Mouse (Mus musculus) T-helper 1 cell (primary cell): ENCODE measurements around the gene Pih1d3.

Source experiments
- in situ Hi-C: fragments of 300-600 bp; cut with MboI, MseI; formaldehyde crosslinking; loops from one replicate; pipeline ENCODE4 v1.15.1; 2025; ENCODE audit warnings: high pct_unique_total_duplicates

Gene Pih1d3

GRCm38 (mm10) chr1:31222564-31222963 is at the start of gene Pih1d3, which contains the start of gene 4931428L18Rik:
TSS of gene Pih1d3 (plus strand) at chr1:31222838.
TSS of gene 4931428L18Rik (minus strand) at chr1:31222684.
- in situ Hi-C loops, result no loop called here

GRCm38 (mm10) chr1:31175401-31175800 is 47.2 kb upstream of the Pih1d3 start:
- in situ Hi-C loops, result no loop called here

- in situ Hi-C loops, result no loop called here
Measured at GRCm38 (mm10) chr1:31176101-31176500, 46.5 kb upstream of the Pih1d3 start, which contains the start of gene Lgsn. TSS of gene Lgsn (plus strand) at chr1:31176401.

GRCm38 (mm10) chr1:31178264-31178663 is 44.4 kb upstream of the Pih1d3 start:
- in situ Hi-C loops, result no loop called here

GRCm38 (mm10) chr1:31190237-31190866 is 32.3 kb upstream of the Pih1d3 start:
- in situ Hi-C loops, result no loop called here

- in situ Hi-C loops, result no loop called here
Measured at GRCm38 (mm10) chr1:31195633-31196032, 27.0 kb upstream of the Pih1d3 start.

GRCm38 (mm10) chr1:31196959-31197358 is 25.7 kb upstream of the Pih1d3 start:
- in situ Hi-C loops, result no loop called here

GRCm38 (mm10) chr1:31203771-31204170 is 18.9 kb upstream of the Pih1d3 start:
- in situ Hi-C loops, result no loop called here

- in situ Hi-C loops, result no loop called here
Measured at GRCm38 (mm10) chr1:31205346-31205745, 17.3 kb upstream of the Pih1d3 start.

- in situ Hi-C loops, result no loop called here
Measured at GRCm38 (mm10) chr1:31205770-31206169, 16.9 kb upstream of the Pih1d3 start.

GRCm38 (mm10) chr1:31210144-31210543 is 12.5 kb upstream of the Pih1d3 start:
- in situ Hi-C loops, result no loop called here

- in situ Hi-C loops, result no loop called here
Measured at GRCm38 (mm10) chr1:31214831-31215230, 7.8 kb upstream of the Pih1d3 start.

GRCm38 (mm10) chr1:31220599-31221250 is 1.9 kb upstream of the Pih1d3 start:
- in situ Hi-C loops, result no loop called here

- in situ Hi-C loops, result no loop called here
Measured at GRCm38 (mm10) chr1:31233319-31234036, 10.8 kb downstream of the Pih1d3 start.

- in situ Hi-C loops, result no loop called here
Measured at GRCm38 (mm10) chr1:31260218-31260923, 37.7 kb downstream of the Pih1d3 start.
